Comparison of ENCODE assay signal across 9 mouse cellular contexts in genomic region chr1:193174143-193174733, GRCm38 (mm10). TPM values are rescaled to one million over a fixed set of nuclear protein-coding genes. Genes with fewer than 3 reads are reported as not detected.
A peak's percentile ranks its signal among the peaks of the same experiment; 100 is the strongest.
DNase-seq lines count a peak whose midpoint lies in the region; ATAC-seq and TF ChIP-seq lines count a peak whose summit lies in the region.
"Had no signal": no experiment of that assay in that cellular context is flagged by ENCODE, and none has a peak within 500 bp of the region (broad histone marks: within the 10 kb centered on the region; RNA-seq: fewer than 3 reads in every experiment).

No protein-coding gene starts in this region.

- TF ChIP-seq EP300 in heart, adult 2 months (IDR thresholded peaks at IDR 0.05; ENCODE audit: insufficient read depth, low read depth, low read length): no peak

- in situ Hi-C loops in ES-E14 (cut with MboI; ENCODE audit: low sequenced_read_pairs in 2 of 2, unreplicated experiment in 2 of 2): no loop called here

- peak overlapping the region; percentile 95 for H3K27ac ChIP-seq in heart, adult 2 months
- H3K27ac ChIP-seq in ES-E14 (ENCODE audit: insufficient read depth, low read depth, low read length, poor library complexity, severe bottlenecking): no peak overlapping the region
- H3K27ac ChIP-seq in heart, embryonic 16.5 days (ENCODE audit: low read length): peak overlapping the region; percentile 89

- H3K79me2 ChIP-seq in heart, adult 2 months (replicated peaks; ENCODE audit: control insufficient read depth, insufficient read depth, low read length): no peaks in the 10 kb centered on the region

- peak in 1 of 2 experiments; percentile 25 for DNase-seq in heart, adult 2 months
- no peak for DNase-seq in heart, postnatal 36 days
- no peak for DNase-seq in ES-E14 (ENCODE audit: low read depth, low spot score)
- no peak for DNase-seq in ovary, postnatal 36 days (ENCODE audit: low spot score)
- DNase-seq in layer of hippocampus, adult 18-20 months (ENCODE audit: low spot score in 2 of 2): no peak
- DNase-seq in ovary, postnatal 14 days (ENCODE audit: low spot score): no peak

- no peak for ATAC-seq in heart, embryonic 16.5 days (replicated peaks; ENCODE audit: extremely low read depth, insufficient read depth, low FRiP score)
- ATAC-seq in megakaryocyte progenitor cell, adult 5-6 weeks (replicated peaks; ENCODE audit: poor library complexity): 0 out of 2 replicates have a peak, but pooled peaks have one; percentile 9

- H3K4me1 ChIP-seq in heart, adult 2 months (ENCODE audit: control insufficient read depth, insufficient read depth, low read length): peaks cover 11% of the 10 kb centered on the region
- H3K4me1 ChIP-seq in ES-E14 (ENCODE audit: control insufficient read depth in 2 of 2, insufficient read depth in 2 of 2, low read length in 2 of 2, poor library complexity in 1 of 2): peaks cover 0 to 2% of the 10 kb centered on the region in 2 experiments; a peak in 2 of 4 replicates
- H3K4me1 ChIP-seq in heart, embryonic 16.5 days (ENCODE audit: control insufficient read depth, insufficient read depth, low read length): peaks cover 39% of the 10 kb centered on the region

- peak overlapping the region; percentile 87 for H3K4me3 ChIP-seq in heart, adult 2 months
- H3K4me3 ChIP-seq in ES-E14 (ENCODE audit: insufficient read depth in 1 of 2, low read depth in 1 of 2, low read length in 2 of 2, poor library complexity in 1 of 2, severe bottlenecking in 1 of 2): peak overlapping the region; percentile 76 to 98
- H3K4me3 ChIP-seq in heart, embryonic 16.5 days (ENCODE audit: low read length): peak overlapping the region; percentile 69

- H3K27me3 ChIP-seq in heart, adult 2 months (ENCODE audit: control insufficient read depth, insufficient read depth, low read length): no peaks in the 10 kb centered on the region
- no peaks in the 10 kb centered on the region for H3K27me3 ChIP-seq in heart, embryonic 16.5 days (ENCODE audit: control insufficient read depth, insufficient read depth, low read length)
- H3K27me3 ChIP-seq: Patski had no signal

- H3K9me3 ChIP-seq in ES-E14 (ENCODE audit: control insufficient read depth, insufficient read depth, low read depth, low read length): no peaks in the 10 kb centered on the region
- H3K9me3 ChIP-seq in heart, embryonic 16.5 days (replicated peaks; ENCODE audit: control insufficient read depth, low read length): no peaks in the 10 kb centered on the region

- peak overlapping the region; percentile 86 for H3K4me2 ChIP-seq in heart, embryonic 16.5 days (ENCODE audit: low read depth, low read length)

- H3K36me3 ChIP-seq in heart, adult 2 months (ENCODE audit: control insufficient read depth, insufficient read depth, low read length): no peaks in the 10 kb centered on the region
- no peaks in the 10 kb centered on the region for H3K36me3 ChIP-seq in ES-E14 (ENCODE audit: control insufficient read depth, insufficient read depth, low read length, poor library complexity, severe bottlenecking)
- no peaks in the 10 kb centered on the region for H3K36me3 ChIP-seq in heart, embryonic 16.5 days (ENCODE audit: control insufficient read depth, insufficient read depth)

- WGBS in heart, adult 2 months: 39% methylated on average over 13 of the region's 13 CpGs
- 48% methylated on average over 13 of the region's 13 CpGs for WGBS in heart, embryonic 16.5 days

- no peak for TF ChIP-seq POLR2A in heart, adult 2 months (IDR thresholded peaks at IDR 0.05; ENCODE audit: insufficient read depth, low read depth, low read length)

- H3K9ac ChIP-seq in heart, adult 2 months (ENCODE audit: low read depth, low read length): no peak overlapping the region; the same call in none of the 2 replicates
- peak overlapping the region; percentile 73; the same call in 1 of the 2 replicates for H3K9ac ChIP-seq in ES-E14 (ENCODE audit: insufficient read depth, low read depth, low read length, poor library complexity, severe bottlenecking)
- H3K9ac ChIP-seq in heart, embryonic 16.5 days (ENCODE audit: low read length): peak overlapping the region; percentile 87

- TF ChIP-seq CTCF in heart, adult 2 months (IDR thresholded peaks at IDR 0.05): no peak

- intact Hi-C loops in heart, adult 2 months (cut with DNase I): no loop called here
- intact Hi-C loops in heart, postnatal 36 days (cut with DNase I): no loop called here

TF ChIP-seq in ES-E14, 5 proteins besides CTCF, POLR2A, EP300 and RAD21:
- TF ChIP-seq ZNF384 (IDR thresholded peaks at IDR 0.05; ENCODE audit: low read depth, low read length) (no peak), ZC3H11A (IDR thresholded peaks at IDR 0.05; ENCODE audit: borderline replicate concordance, low read depth, low read length) (no peak), MAFK (IDR thresholded peaks at IDR 0.05; ENCODE audit: insufficient read depth, low read depth, low read length) (no peak), HCFC1 (IDR thresholded peaks at IDR 0.05; ENCODE audit: borderline replicate concordance, insufficient read depth, low read length) (no peak), CHD2 (IDR thresholded peaks at IDR 0.05; ENCODE audit: low read depth, low read length) (no peak)
TF ChIP-seq in ES-E14: peak in this region for 0.

RNA-seq across cellular contexts. Expression of gene A130010J15Rik, which starts 6.4 kb away (rescaled TPM):
- total RNA-seq in heart, adult 2 months (2021): 1 to 10 TPM; 3.3 to 3.5 TPM
- 2.7 and 5.1 TPM in 2 replicates for polyA plus RNA-seq in heart, adult 2 months (2012; rRNA removed)
- total RNA-seq in heart, postnatal 36 days (2021): 1 to 10 TPM; 3.2 to 4.4 TPM
- 5.7 and 7.6 TPM in 2 replicates for total RNA-seq in ES-E14 (2012; rRNA removed)
- 11.5 and 11.7 TPM in 2 replicates for polyA plus RNA-seq in heart, embryonic 16.5 days (2015; fragmentation: Nextera tagmentation; extraction: Ambion mirVana)
- total RNA-seq in megakaryocyte progenitor cell, adult 5-6 weeks (2015): 5.1 and 6.5 TPM in 2 replicates
- 11.8 and 14.0 TPM in 2 replicates for total RNA-seq in megakaryocyte progenitor cell, adult 5-6 weeks (2017)
- 1 to 10 TPM; 4.1 to 4.8 TPM for total RNA-seq in layer of hippocampus, adult 18-20 months (2021)

RNA-seq across cellular contexts. Expression of gene Irf6, which starts 21.3 kb away (rescaled TPM):
- total RNA-seq in heart, adult 2 months (2021): 1 to 10 TPM; 1.9 to 2.1 TPM
- polyA plus RNA-seq in heart, adult 2 months (2012; rRNA removed): 2.5 and 3.6 TPM in 2 replicates
- total RNA-seq in heart, postnatal 36 days (2021): 1 to 10 TPM; 1.4 to 2.6 TPM
- total RNA-seq in ES-E14 (2012; rRNA removed): 3.6 and 4.8 TPM in 2 replicates
- polyA plus RNA-seq in heart, embryonic 16.5 days (2015; fragmentation: Nextera tagmentation; extraction: Ambion mirVana): 5.3 and 5.6 TPM in 2 replicates
- total RNA-seq in megakaryocyte progenitor cell, adult 5-6 weeks (2015): 0.10 and 0.89 TPM in 2 replicates
- total RNA-seq in megakaryocyte progenitor cell, adult 5-6 weeks (2017): 0.10 and 0.46 TPM in 2 replicates
- total RNA-seq in layer of hippocampus, adult 18-20 months (2021): under 1 TPM; 0.81 to 0.92 TPM

RNA-seq across cellular contexts. Expression of gene Traf3ip3, which starts 27.3 kb away (rescaled TPM):
- 1 to 10 TPM in 1 of 2 experiments, under 1 TPM in 1; 0.94 to 2.7 TPM for total RNA-seq in heart, adult 2 months (2021)
- polyA plus RNA-seq in heart, adult 2 months (2012; rRNA removed): 1.9 and 2.2 TPM in 2 replicates
- 1 to 10 TPM; 1.2 to 1.9 TPM for total RNA-seq in heart, postnatal 36 days (2021)
- total RNA-seq in ES-E14 (2012; rRNA removed): 0.21 and 0.67 TPM in 2 replicates
- polyA plus RNA-seq in heart, embryonic 16.5 days (2015; fragmentation: Nextera tagmentation; extraction: Ambion mirVana): 5.9 and 13.3 TPM in 2 replicates
- 40.9 and 44.1 TPM in 2 replicates for total RNA-seq in megakaryocyte progenitor cell, adult 5-6 weeks (2015)
- total RNA-seq in megakaryocyte progenitor cell, adult 5-6 weeks (2017): 75.9 and 85.8 TPM in 2 replicates
- 1 to 10 TPM; 1.4 to 1.9 TPM for total RNA-seq in layer of hippocampus, adult 18-20 months (2021)
- polyA plus RNA-seq: Patski had no signal

RNA-seq across cellular contexts. Expression of gene Lamb3, which starts 33.3 kb away (rescaled TPM):
- total RNA-seq in heart, adult 2 months (2021): 10 to 100 TPM; 11.4 to 11.9 TPM
- polyA plus RNA-seq in heart, adult 2 months (2012; rRNA removed): 9.2 and 11.1 TPM in 2 replicates
- total RNA-seq in heart, postnatal 36 days (2021): 10 to 100 TPM; 10.2 to 13.0 TPM
- total RNA-seq in ES-E14 (2012; rRNA removed): 2.9 and 3.5 TPM in 2 replicates
- 9.6 and 11.6 TPM in 2 replicates for polyA plus RNA-seq in heart, embryonic 16.5 days (2015; fragmentation: Nextera tagmentation; extraction: Ambion mirVana)
- total RNA-seq in megakaryocyte progenitor cell, adult 5-6 weeks (2015): 5.7 and 8.8 TPM in 2 replicates
- total RNA-seq in megakaryocyte progenitor cell, adult 5-6 weeks (2017): 1.9 and 9.7 TPM in 2 replicates
- under 1 TPM; 0.81 to 0.89 TPM for total RNA-seq in layer of hippocampus, adult 18-20 months (2021)

RNA-seq across cellular contexts. Expression of gene Diexf, which starts 44.2 kb away (rescaled TPM):
- total RNA-seq in heart, adult 2 months (2021): 10 to 100 TPM in 1 of 2 experiments, 1 to 10 TPM in 1; 7.8 to 10.2 TPM
- polyA plus RNA-seq in heart, adult 2 months (2012; rRNA removed): 7.3 and 17.5 TPM in 2 replicates
- 10 to 100 TPM in 1 of 2 experiments, 1 to 10 TPM in 1; 9.6 to 10.9 TPM for total RNA-seq in heart, postnatal 36 days (2021)
- total RNA-seq in ES-E14 (2012; rRNA removed): 25.6 and 28.2 TPM in 2 replicates
- polyA plus RNA-seq in heart, embryonic 16.5 days (2015; fragmentation: Nextera tagmentation; extraction: Ambion mirVana): 5.6 and 7.3 TPM in 2 replicates
- total RNA-seq in megakaryocyte progenitor cell, adult 5-6 weeks (2015): 11.3 and 15.1 TPM in 2 replicates
- total RNA-seq in megakaryocyte progenitor cell, adult 5-6 weeks (2017): 20.7 and 33.6 TPM in 2 replicates
- 10 to 100 TPM; 24.4 to 26.8 TPM for total RNA-seq in layer of hippocampus, adult 18-20 months (2021)

Comparison
In these comparisons a context has a peak if more than half of its experiments do, and no peak if none do; other contexts are left out.
1. RNA of gene Traf3ip3, which starts 27.3 kb away (total RNA-seq): 40.9 to 85.8 TPM in megakaryocyte progenitor cell, adult 5-6 weeks; 0.94 to 2.7 TPM in heart, adult 2 months, 1.2 to 1.9 TPM in heart, postnatal 36 days, 1.4 to 1.9 TPM in layer of hippocampus, adult 18-20 months and 0.21 to 0.67 TPM in ES-E14; every median in the first group is over 10 times any median in the second.
2. Peak in every context shown above with its lines, with median percentiles within 50 percentile points of each other: H3K4me3 ChIP-seq.